Mouse (Mus musculus): ENCODE measurements around the gene Patz1. TPM values are rescaled to one million over a fixed set of nuclear protein-coding genes. Genes with fewer than 3 reads are reported as not detected.

The Patz1 gene
- polyA plus RNA-seq (2014; fragmentation: Nextera tagmentation; extraction: Ambion mirVana), result 42.8 and 44.2 TPM in 2 replicates

- Histone ChIP-seq H3K36me3 (ENCODE audit: control insufficient read depth, insufficient read depth, low read length) (peaks cover 18% of the 10 kb centered on the region), H3K4me2 (peak within 1 kb of the TSS; percentile 100), H3K27ac (ENCODE audit: low read depth, low read length) (peak within 1 kb of the TSS; percentile 99), H3K9ac (ENCODE audit: low read depth, low read length) (peak within 1 kb of the TSS; percentile 90), H3K4me1 (replicated peaks; ENCODE audit: control insufficient read depth, insufficient read depth, low read length) (peaks cover 18% of the 10 kb centered on the region), H3K4me3 (ENCODE audit: low read depth, low read length) (peak within 1 kb of the TSS; percentile 93), H3K9me3 (ENCODE audit: control insufficient read depth, low read length) (no peaks in the 10 kb centered on the region; the same call in 1 of the 2 replicates), H3K27me3 (replicated peaks; ENCODE audit: control insufficient read depth, insufficient read depth, low read length) (no peaks in the 10 kb centered on the region)
- DNase-seq (ENCODE audit: low spot score) (peak; percentile 79), ATAC-seq (replicated peaks; ENCODE audit: low FRiP score) (peak; percentile 50)
- under 1% methylated on average over 41 of the region's 41 CpGs for WGBS
Observed at GRCm38 (mm10) chr11:3288521-3289301, at the start of gene Patz1. TSS of gene Patz1 (plus strand) at chr11:3288874.

- DNase-seq (ENCODE audit: low spot score) (no peak), ATAC-seq (replicated peaks; ENCODE audit: low FRiP score) (no peak)
- peaks cover 71% of the 10 kb centered on the region for H3K36me3 ChIP-seq (ENCODE audit: control insufficient read depth, insufficient read depth, low read length)
- no peak overlapping the region for H3K27ac ChIP-seq (ENCODE audit: low read depth, low read length)
- H3K9ac ChIP-seq (ENCODE audit: low read depth, low read length), result no peak overlapping the region
- H3K4me2 ChIP-seq, result no peak overlapping the region
- no peaks in the 10 kb centered on the region for H3K27me3 ChIP-seq (replicated peaks; ENCODE audit: control insufficient read depth, insufficient read depth, low read length)
- H3K4me1 ChIP-seq (replicated peaks; ENCODE audit: control insufficient read depth, insufficient read depth, low read length), result no peaks in the 10 kb centered on the region
- H3K9me3 ChIP-seq (ENCODE audit: control insufficient read depth, low read length), result no peaks in the 10 kb centered on the region; the same call in 1 of the 2 replicates
- H3K4me3 ChIP-seq (ENCODE audit: low read depth, low read length), result no peak overlapping the region
- WGBS, result 89% methylated on average over 7 of the region's 7 CpGs
Observed at GRCm38 (mm10) chr11:3242395-3242794, 46.3 kb upstream of the Patz1 start.

DNA sequence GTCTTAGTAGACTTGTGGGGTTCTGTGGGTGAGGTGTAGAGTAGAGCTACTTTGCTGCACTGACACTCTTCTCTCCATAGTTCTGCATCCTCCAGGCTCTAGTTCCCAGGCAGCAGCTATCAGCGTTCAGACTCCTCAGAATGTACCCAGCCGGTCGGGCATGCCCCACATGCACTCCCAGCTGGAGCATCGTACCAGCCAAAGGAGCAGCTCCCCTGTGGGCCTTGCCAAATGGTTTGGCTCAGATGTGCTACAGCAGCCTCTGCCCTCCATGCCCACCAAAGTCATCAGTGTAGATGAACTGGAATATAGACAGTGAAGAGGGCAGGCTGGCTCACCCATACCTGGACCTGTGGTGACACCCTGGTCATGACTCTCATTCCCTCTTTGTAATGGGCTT is 44.9 kb upstream of the Patz1 start:
- Histone ChIP-seq H3K4me2 (no peak overlapping the region), H3K9ac (ENCODE audit: low read depth, low read length) (no peak overlapping the region), H3K36me3 (ENCODE audit: control insufficient read depth, insufficient read depth, low read length) (peaks cover 61% of the 10 kb centered on the region), H3K4me3 (ENCODE audit: low read depth, low read length) (no peak overlapping the region), H3K27me3 (replicated peaks; ENCODE audit: control insufficient read depth, insufficient read depth, low read length) (no peaks in the 10 kb centered on the region), H3K27ac (ENCODE audit: low read depth, low read length) (no peak overlapping the region), H3K9me3 (ENCODE audit: control insufficient read depth, low read length) (no peaks in the 10 kb centered on the region; the same call in 1 of the 2 replicates), H3K4me1 (replicated peaks; ENCODE audit: control insufficient read depth, insufficient read depth, low read length) (no peaks in the 10 kb centered on the region)
- DNase-seq (ENCODE audit: low spot score) (no peak), ATAC-seq (replicated peaks; ENCODE audit: low FRiP score) (no peak)
- WGBS, result 92% methylated on average over 4 of the region's 4 CpGs

DNA sequence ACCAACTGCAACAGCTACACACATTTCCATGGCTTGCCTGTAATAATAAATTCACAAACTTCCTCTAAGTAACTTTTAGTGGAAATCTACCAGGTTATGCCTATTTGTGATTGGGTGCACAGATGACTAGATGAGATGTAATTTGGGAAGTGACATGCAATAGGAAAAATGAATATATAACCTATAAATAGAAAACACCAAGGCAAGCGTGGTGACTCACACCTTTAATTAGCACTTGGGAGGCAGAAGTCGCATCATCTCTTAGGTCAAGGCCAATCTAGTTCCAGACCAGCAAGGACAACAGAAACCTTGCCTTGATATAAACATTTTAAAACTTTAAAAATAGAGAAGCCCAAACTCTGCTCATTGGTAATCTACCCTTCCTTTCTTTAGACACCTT is 41.3 kb upstream of the Patz1 start:
- peaks cover 60% of the 10 kb centered on the region for H3K36me3 ChIP-seq (ENCODE audit: control insufficient read depth, insufficient read depth, low read length)
- H3K9ac ChIP-seq (ENCODE audit: low read depth, low read length), result no peak overlapping the region
- H3K9me3 ChIP-seq (ENCODE audit: control insufficient read depth, low read length), result no peaks in the 10 kb centered on the region; the same call in 1 of the 2 replicates
- H3K4me3 ChIP-seq (ENCODE audit: low read depth, low read length), result no peak overlapping the region
- 88% methylated on average over 2 of the region's 2 CpGs for WGBS
- DNase-seq (ENCODE audit: low spot score), result no peak
- no peak overlapping the region for H3K27ac ChIP-seq (ENCODE audit: low read depth, low read length)
- H3K4me2 ChIP-seq, result no peak overlapping the region
- H3K27me3 ChIP-seq (replicated peaks; ENCODE audit: control insufficient read depth, insufficient read depth, low read length), result no peaks in the 10 kb centered on the region
- H3K4me1 ChIP-seq (replicated peaks; ENCODE audit: control insufficient read depth, insufficient read depth, low read length), result no peaks in the 10 kb centered on the region
- ATAC-seq (replicated peaks; ENCODE audit: low FRiP score), result no peak

- H3K9ac ChIP-seq (ENCODE audit: low read depth, low read length), result no peak overlapping the region
- H3K36me3 ChIP-seq (ENCODE audit: control insufficient read depth, insufficient read depth, low read length), result peaks cover 51% of the 10 kb centered on the region
- no peak overlapping the region for H3K27ac ChIP-seq (ENCODE audit: low read depth, low read length)
- H3K4me3 ChIP-seq (ENCODE audit: low read depth, low read length), result no peak overlapping the region
- DNase-seq (ENCODE audit: low spot score) (no peak), ATAC-seq (replicated peaks; ENCODE audit: low FRiP score) (peak; percentile 76)
- peaks cover 3% of the 10 kb centered on the region for H3K4me1 ChIP-seq (replicated peaks; ENCODE audit: control insufficient read depth, insufficient read depth, low read length)
- 75% methylated on average over 1 of the region's 1 CpGs for WGBS
- H3K9me3 ChIP-seq (ENCODE audit: control insufficient read depth, low read length), result no peaks in the 10 kb centered on the region
- H3K27me3 ChIP-seq (replicated peaks; ENCODE audit: control insufficient read depth, insufficient read depth, low read length), result no peaks in the 10 kb centered on the region
- no peak overlapping the region for H3K4me2 ChIP-seq
Observed at GRCm38 (mm10) chr11:3259537-3259936, 29.1 kb upstream of the Patz1 start.

GRCm38 (mm10) chr11:3265291-3266078 is 23.2 kb upstream of the Patz1 start:
- Histone ChIP-seq H3K9me3 (ENCODE audit: control insufficient read depth, low read length) (no peaks in the 10 kb centered on the region), H3K27ac (ENCODE audit: low read depth, low read length) (peak overlapping the region; percentile 89), H3K27me3 (replicated peaks; ENCODE audit: control insufficient read depth, insufficient read depth, low read length) (no peaks in the 10 kb centered on the region), H3K4me1 (replicated peaks; ENCODE audit: control insufficient read depth, insufficient read depth, low read length) (peaks cover 9% of the 10 kb centered on the region), H3K9ac (ENCODE audit: low read depth, low read length) (peak overlapping the region; percentile 99), H3K36me3 (ENCODE audit: control insufficient read depth, insufficient read depth, low read length) (peaks cover 25% of the 10 kb centered on the region), H3K4me2 (peak overlapping the region; percentile 93), H3K4me3 (ENCODE audit: low read depth, low read length) (peak overlapping the region; percentile 99)
- WGBS, result 2% methylated on average over 26 of the region's 26 CpGs
- DNase-seq (ENCODE audit: low spot score) (no peak), ATAC-seq (replicated peaks; ENCODE audit: low FRiP score) (0 out of 2 replicates have a peak, but pooled peaks have one; percentile 13)

DNA sequence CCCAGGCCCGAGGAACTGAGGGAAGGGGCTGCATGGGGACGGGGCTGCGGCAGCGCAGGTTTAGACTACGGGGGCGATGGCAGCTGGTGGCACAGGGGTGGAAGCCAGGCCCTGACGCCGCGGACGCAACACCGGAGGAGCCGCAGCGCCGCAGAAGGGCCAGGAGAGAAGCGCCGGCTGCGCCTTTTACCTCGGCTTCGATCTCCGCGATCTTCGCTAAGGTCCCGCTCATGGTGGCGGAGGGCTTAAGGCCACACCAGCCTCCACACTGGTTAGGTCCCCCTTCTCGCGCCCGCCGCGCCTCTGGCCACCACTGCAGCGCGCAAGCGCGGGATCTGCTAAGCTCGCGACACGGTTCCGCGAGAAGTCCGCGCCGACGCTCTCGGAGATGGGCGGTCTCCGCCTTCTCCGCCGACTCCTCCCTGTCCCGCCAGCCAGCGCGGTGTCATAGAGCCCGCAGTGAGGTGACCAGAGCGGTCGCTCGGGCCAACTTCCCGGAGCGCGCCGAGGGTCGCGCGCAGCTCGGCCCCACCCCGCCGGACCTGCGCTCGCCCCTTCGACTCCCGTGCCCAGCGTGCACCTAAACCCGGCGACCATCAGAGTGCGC is 22.5 kb upstream of the Patz1 start, which contains the start of gene Drg1:
Gene Drg1 (minus strand): TSS at position 337 of the 607 bp plus-strand sequence.
- Histone ChIP-seq H3K9ac (ENCODE audit: low read depth, low read length) (peak within 1 kb of the TSS; percentile 99), H3K4me1 (replicated peaks; ENCODE audit: control insufficient read depth, insufficient read depth, low read length) (peaks cover 9% of the 10 kb centered on the region), H3K4me3 (ENCODE audit: low read depth, low read length) (peak within 1 kb of the TSS; percentile 99), H3K4me2 (peak within 1 kb of the TSS; percentile 93), H3K27me3 (replicated peaks; ENCODE audit: control insufficient read depth, insufficient read depth, low read length) (no peaks in the 10 kb centered on the region), H3K36me3 (ENCODE audit: control insufficient read depth, insufficient read depth, low read length) (peaks cover 21% of the 10 kb centered on the region), H3K9me3 (ENCODE audit: control insufficient read depth, low read length) (no peaks in the 10 kb centered on the region), H3K27ac (ENCODE audit: low read depth, low read length) (peak within 1 kb of the TSS; percentile 89)
- peak; percentile 99 for ATAC-seq (replicated peaks; ENCODE audit: low FRiP score)
- under 1% methylated on average over 72 of the region's 72 CpGs for WGBS
- DNase-seq (ENCODE audit: low spot score), result peak; percentile 89

DNA sequence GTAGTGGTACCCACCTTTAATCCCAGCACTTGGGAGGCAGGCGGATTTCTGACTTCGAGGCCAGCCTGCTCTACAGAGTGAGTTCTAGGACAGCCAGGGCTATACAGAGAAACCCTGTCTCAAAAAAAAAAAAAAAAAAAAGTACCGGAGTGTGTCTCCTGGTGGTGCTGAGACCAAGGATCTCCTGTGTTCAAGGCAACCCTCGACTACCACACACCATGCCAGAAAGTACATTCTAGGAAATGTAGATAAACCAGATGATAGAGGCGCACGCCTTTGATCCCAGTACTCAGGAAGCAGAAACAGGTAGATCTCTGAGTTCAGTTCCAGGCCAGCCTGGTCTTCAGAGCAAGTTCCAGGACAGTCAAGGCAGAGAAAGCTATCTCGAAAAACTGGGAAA is 21.5 kb upstream of the Patz1 start:
- 42% methylated on average over 7 of the region's 7 CpGs for WGBS
- Histone ChIP-seq H3K27me3 (replicated peaks; ENCODE audit: control insufficient read depth, insufficient read depth, low read length) (no peaks in the 10 kb centered on the region), H3K4me3 (ENCODE audit: low read depth, low read length) (peak overlapping the region; percentile 99), H3K36me3 (ENCODE audit: control insufficient read depth, insufficient read depth, low read length) (peaks cover 14% of the 10 kb centered on the region), H3K4me1 (replicated peaks; ENCODE audit: control insufficient read depth, insufficient read depth, low read length) (peaks cover 9% of the 10 kb centered on the region), H3K27ac (ENCODE audit: low read depth, low read length) (peak overlapping the region; percentile 89; the same call in 1 of the 2 replicates), H3K9me3 (ENCODE audit: control insufficient read depth, low read length) (no peaks in the 10 kb centered on the region), H3K9ac (ENCODE audit: low read depth, low read length) (peak overlapping the region; percentile 99), H3K4me2 (peak overlapping the region; percentile 66)
- ATAC-seq (replicated peaks; ENCODE audit: low FRiP score) (no peak), DNase-seq (ENCODE audit: low spot score) (no peak)
